In genomic region chr4:53440010-53440815, GRCm38 (mm10) we compare ENCODE assay signal across 8 mouse cellular contexts. TPM values are rescaled to one million over a fixed set of nuclear protein-coding genes. Genes with fewer than 3 reads are reported as not detected.
DNase-seq lines count a peak whose midpoint lies in the region; ATAC-seq and TF ChIP-seq lines count a peak whose summit lies in the region.

Gene Slc44a1 (plus strand): TSS chr4:53440413.

- H3K4me2 ChIP-seq in heart, embryonic 14.5 days (ENCODE audit: low read length), result peak within 1 kb of the TSS; percentile 90
- H3K4me2 ChIP-seq in liver, embryonic 15.5 days, result peak within 1 kb of the TSS; percentile 93
- H3K4me2 ChIP-seq in neural tube, embryonic 12.5 days (replicated peaks), result peak within 1 kb of the TSS; percentile 100
- peak within 1 kb of the TSS; percentile 92 for H3K4me2 ChIP-seq in stomach, postnatal 0 days (replicated peaks; ENCODE audit: low read depth)

- 2% methylated on average over 117 of the region's 122 CpGs for WGBS in forebrain, embryonic 10.5 days
- WGBS in heart, embryonic 14.5 days, result under 1% methylated on average over 90 of the region's 122 CpGs
- WGBS in liver, embryonic 15.5 days (ENCODE audit: insufficient replicate concordance), result under 1% methylated on average over 115 of the region's 122 CpGs
- under 1% methylated on average over 114 of the region's 122 CpGs for WGBS in neural tube, embryonic 12.5 days
- under 1% methylated on average over 68 of the region's 122 CpGs for WGBS in stomach, postnatal 0 days

- no peak for TF ChIP-seq CTCF in E14TG2a.4 (conservative IDR thresholded peaks at IDR 0.05; ENCODE audit: low read length)
- peak; percentile 29; the same call in 1 of the 2 replicates for TF ChIP-seq CTCF in stomach, postnatal 0 days (IDR thresholded peaks at IDR 0.05; ENCODE audit: low read depth)

- H3K27ac ChIP-seq in forebrain, embryonic 10.5 days, result peak within 1 kb of the TSS; percentile 91
- peak within 1 kb of the TSS; percentile 45 to 85 for H3K27ac ChIP-seq in heart, embryonic 14.5 days (replicated peaks in 1 of 2; ENCODE audit: control insufficient read depth in 1 of 2, insufficient read depth in 1 of 2, low read depth in 2 of 2, low read length in 2 of 2)
- peak within 1 kb of the TSS; percentile 80 for H3K27ac ChIP-seq in liver, embryonic 15.5 days (replicated peaks)
- H3K27ac ChIP-seq in neural tube, embryonic 12.5 days, result peak within 1 kb of the TSS; percentile 37; the same call in 1 of the 2 replicates
- peak within 1 kb of the TSS; percentile 96 for H3K27ac ChIP-seq in stomach, postnatal 0 days (replicated peaks)

- TF ChIP-seq EP300 in stomach, postnatal 0 days (optimal IDR thresholded peaks at IDR 0.05), result no peak

- H3K9me3 ChIP-seq in E14TG2a.4 (ENCODE audit: low read length), result no peaks in the 10 kb centered on the region
- no peaks in the 10 kb centered on the region for H3K9me3 ChIP-seq in forebrain, embryonic 10.5 days
- H3K9me3 ChIP-seq in heart, embryonic 14.5 days (ENCODE audit: control insufficient read depth, low read length), result no peaks in the 10 kb centered on the region
- no peaks in the 10 kb centered on the region for H3K9me3 ChIP-seq in liver, embryonic 15.5 days (replicated peaks)
- no peaks in the 10 kb centered on the region for H3K9me3 ChIP-seq in neural tube, embryonic 12.5 days
- no peaks in the 10 kb centered on the region for H3K9me3 ChIP-seq in stomach, postnatal 0 days (ENCODE audit: control insufficient read depth, low read length)

- H3K36me3 ChIP-seq in E14TG2a.4 (ENCODE audit: insufficient read depth, low read length), result no peaks in the 10 kb centered on the region
- H3K36me3 ChIP-seq in forebrain, embryonic 10.5 days (replicated peaks), result no peaks in the 10 kb centered on the region
- no peaks in the 10 kb centered on the region for H3K36me3 ChIP-seq in heart, embryonic 14.5 days (ENCODE audit: control insufficient read depth, insufficient read depth, low read length)
- H3K36me3 ChIP-seq in liver, embryonic 15.5 days (replicated peaks), result no peaks in the 10 kb centered on the region
- H3K36me3 ChIP-seq in neural tube, embryonic 12.5 days, result no peaks in the 10 kb centered on the region
- no peaks in the 10 kb centered on the region for H3K36me3 ChIP-seq in stomach, postnatal 0 days (ENCODE audit: control insufficient read depth, insufficient read depth, low read length)

- peak; percentile 98 for ATAC-seq in heart, embryonic 14.5 days (ENCODE audit: insufficient number of reproducible peaks, insufficient read depth, low FRiP score, low read depth)
- peak; percentile 95 for ATAC-seq in liver, embryonic 15.5 days (ENCODE audit: insufficient read depth)
- peak; percentile 92 for ATAC-seq in neural tube, embryonic 12.5 days (ENCODE audit: low FRiP score, low read depth)
- ATAC-seq in stomach, postnatal 0 days (ENCODE audit: low FRiP score, low TSS enrichment), result peak; percentile 97

- H3K9ac ChIP-seq in heart, embryonic 14.5 days (ENCODE audit: low read length), result peak within 1 kb of the TSS; percentile 84
- peak within 1 kb of the TSS; percentile 72 for H3K9ac ChIP-seq in liver, embryonic 15.5 days
- H3K9ac ChIP-seq in neural tube, embryonic 12.5 days, result peak within 1 kb of the TSS; percentile 85
- peak within 1 kb of the TSS; percentile 88 for H3K9ac ChIP-seq in stomach, postnatal 0 days (ENCODE audit: low read length)

- no peaks in the 10 kb centered on the region for H3K27me3 ChIP-seq in E14TG2a.4 (ENCODE audit: insufficient read depth, low read length)
- H3K27me3 ChIP-seq in forebrain, embryonic 10.5 days (ENCODE audit: poor library complexity, severe bottlenecking), result peaks cover 36% of the 10 kb centered on the region
- no peaks in the 10 kb centered on the region for H3K27me3 ChIP-seq in heart, embryonic 14.5 days (ENCODE audit: control insufficient read depth, insufficient read depth, low read length)
- H3K27me3 ChIP-seq in liver, embryonic 15.5 days, result peaks cover 43% of the 10 kb centered on the region
- H3K27me3 ChIP-seq in neural tube, embryonic 12.5 days (replicated peaks), result 0 out of 2 replicates have a peak, but pooled peaks cover 3% of the 10 kb centered on the region
- no peaks in the 10 kb centered on the region for H3K27me3 ChIP-seq in stomach, postnatal 0 days (ENCODE audit: control insufficient read depth, insufficient read depth, low read length)

- peak within 1 kb of the TSS; percentile 93 for H3K4me3 ChIP-seq in E14TG2a.4 (replicated peaks; ENCODE audit: low read length)
- H3K4me3 ChIP-seq in forebrain, embryonic 10.5 days, result peak within 1 kb of the TSS; percentile 88
- peak within 1 kb of the TSS; percentile 66 to 91 for H3K4me3 ChIP-seq in heart, embryonic 14.5 days (ENCODE audit: control insufficient read depth in 1 of 2, insufficient read depth in 1 of 2, low read depth in 1 of 2, low read length in 2 of 2)
- H3K4me3 ChIP-seq in liver, embryonic 15.5 days (replicated peaks), result peak within 1 kb of the TSS; percentile 71
- peak within 1 kb of the TSS; percentile 90 for H3K4me3 ChIP-seq in neural tube, embryonic 12.5 days
- peak within 1 kb of the TSS; percentile 91 for H3K4me3 ChIP-seq in stomach, postnatal 0 days (ENCODE audit: low read depth, low read length)

- peak; percentile 47 for DNase-seq in c-Kit-positive CD71-negative TER-119-negative erythroid progenitor cells, embryonic 14.5 days (ENCODE audit: low read depth)
- DNase-seq in forebrain, embryonic 10.5 days (ENCODE audit: extremely low spot score, low spot score), result peak; percentile 84
- DNase-seq in kidney, postnatal 14 days, result peak; percentile 95
- DNase-seq in stomach, postnatal 0 days (ENCODE audit: low spot score), result peak; percentile 95

- peaks cover 70% of the 10 kb centered on the region for H3K4me1 ChIP-seq in E14TG2a.4 (replicated peaks; ENCODE audit: low read depth, low read length)
- peaks cover 31% of the 10 kb centered on the region for H3K4me1 ChIP-seq in forebrain, embryonic 10.5 days
- peaks cover 5 to 19% of the 10 kb centered on the region in 2 experiments for H3K4me1 ChIP-seq in heart, embryonic 14.5 days (ENCODE audit: control insufficient read depth in 2 of 2, insufficient read depth in 2 of 2, low read length in 2 of 2)
- H3K4me1 ChIP-seq in liver, embryonic 15.5 days (replicated peaks), result peaks cover 40% of the 10 kb centered on the region
- peaks cover 25% of the 10 kb centered on the region for H3K4me1 ChIP-seq in neural tube, embryonic 12.5 days
- no peaks in the 10 kb centered on the region; the same call in 1 of the 2 replicates for H3K4me1 ChIP-seq in stomach, postnatal 0 days (replicated peaks; ENCODE audit: control insufficient read depth, insufficient read depth)

RNA-seq across cellular contexts. Expression of gene Slc44a1, which starts in this region (rescaled TPM):
- 9.9 and 10.4 TPM in 2 replicates for polyA plus RNA-seq in forebrain, embryonic 10.5 days (2016; fragmentation: Nextera tagmentation; extraction: Ambion mirVana)
- polyA plus RNA-seq in heart, embryonic 14.5 days (2014; fragmentation: Nextera tagmentation; extraction: Ambion mirVana), result 28.6 and 34.0 TPM in 2 replicates
- 12.1 and 13.6 TPM in 2 replicates for polyA plus RNA-seq in liver, embryonic 15.5 days (2015; fragmentation: Nextera tagmentation; extraction: Ambion mirVana)
- polyA plus RNA-seq in neural tube, embryonic 12.5 days (2016; fragmentation: Nextera tagmentation; extraction: Ambion mirVana), result 17.0 and 17.6 TPM in 2 replicates
- 31.9 and 33.9 TPM in 2 replicates for polyA plus RNA-seq in stomach, postnatal 0 days (2015; fragmentation: Nextera tagmentation; extraction: Ambion mirVana)

Comparison
In these comparisons a context has a peak if more than half of its experiments do, and no peak if none do; other contexts are left out.
1. Peak in every context shown above with its lines: DNase-seq, ATAC-seq, H3K4me3 ChIP-seq and H3K27ac ChIP-seq.
2. H3K27ac ChIP-seq: peak in every context shown above with its lines; median percentile 96 in stomach, postnatal 0 days; 91 in forebrain, embryonic 10.5 days; 80 in liver, embryonic 15.5 days; 65 in heart, embryonic 14.5 days; 37 in neural tube, embryonic 12.5 days.